Mouse (Mus musculus): ENCODE data around the gene Fntb. TPM values are rescaled to one million over a fixed set of nuclear protein-coding genes. Genes with fewer than 3 reads are reported as not detected.

Gene Fntb
- polyA plus RNA-seq, 1 experiment from 2014 or later = 30.1 TPM

- 92% methylated on average over 10 of the region's 10 CpGs for WGBS
- Histone ChIP-seq H3K4me1 (no peaks in the 10 kb centered on the region), H3K27me3 (no peaks in the 10 kb centered on the region), H3K36me3 (ENCODE audit: poor library complexity, severe bottlenecking) (no peaks in the 10 kb centered on the region), H3K27ac (no peak overlapping the region), H3K9me3 (replicated peaks) (no peaks in the 10 kb centered on the region), H3K4me3 (no peak overlapping the region), H3K4me2 (no peak overlapping the region), H3K9ac (no peak overlapping the region)
- no peak for ATAC-seq
Measured at GRCm38 (mm10) chr12:76803028-76803427, 37.6 kb downstream of the Fntb start.

GRCm38 (mm10) chr12:76803700-76804252 is 38.4 kb downstream of the Fntb start:
- peak; percentile 62; the same call in 1 of the 2 replicates for ATAC-seq
- Histone ChIP-seq H3K9ac (no peak overlapping the region), H3K36me3 (ENCODE audit: poor library complexity, severe bottlenecking) (no peaks in the 10 kb centered on the region), H3K27ac (no peak overlapping the region), H3K4me3 (no peak overlapping the region), H3K27me3 (no peaks in the 10 kb centered on the region), H3K4me1 (no peaks in the 10 kb centered on the region), H3K9me3 (replicated peaks) (no peaks in the 10 kb centered on the region), H3K4me2 (no peak overlapping the region)
- WGBS = 56% methylated on average over 7 of the region's 7 CpGs

- H3K9me3 ChIP-seq (replicated peaks) = no peaks in the 10 kb centered on the region
Measured at GRCm38 (mm10) chr12:76805056-76805811, 39.8 kb downstream of the Fntb start.

GRCm38 (mm10) chr12:76807796-76808195 is 42.4 kb downstream of the Fntb start:
- Histone ChIP-seq H3K9me3 (replicated peaks) (no peaks in the 10 kb centered on the region), H3K27ac (no peak overlapping the region), H3K4me2 (no peak overlapping the region), H3K4me1 (no peaks in the 10 kb centered on the region), H3K36me3 (ENCODE audit: poor library complexity, severe bottlenecking) (no peaks in the 10 kb centered on the region), H3K4me3 (no peak overlapping the region), H3K9ac (no peak overlapping the region), H3K27me3 (no peaks in the 10 kb centered on the region)
- WGBS = 89% methylated on average over 10 of the region's 10 CpGs
- ATAC-seq = no peak

More at GRCm38 (mm10) chr12:76805056-76805811, 39.8 kb downstream of the Fntb start:
- WGBS = 88% methylated on average over 10 of the region's 10 CpGs
- Histone ChIP-seq H3K9ac (no peak overlapping the region), H3K4me3 (no peak overlapping the region), H3K4me1 (no peaks in the 10 kb centered on the region), H3K4me2 (no peak overlapping the region), H3K27ac (no peak overlapping the region), H3K27me3 (no peaks in the 10 kb centered on the region), H3K36me3 (ENCODE audit: poor library complexity, severe bottlenecking) (no peaks in the 10 kb centered on the region)
- ATAC-seq = no peak

GRCm38 (mm10) chr12:76810491-76810890 is 45.1 kb downstream of the Fntb start:
- H3K9me3 ChIP-seq (replicated peaks) = no peaks in the 10 kb centered on the region
- H3K4me3 ChIP-seq = no peak overlapping the region
- H3K27ac ChIP-seq = no peak overlapping the region
- no peaks in the 10 kb centered on the region for H3K4me1 ChIP-seq
- H3K9ac ChIP-seq = no peak overlapping the region
- H3K27me3 ChIP-seq = no peaks in the 10 kb centered on the region
- no peaks in the 10 kb centered on the region for H3K36me3 ChIP-seq (ENCODE audit: poor library complexity, severe bottlenecking)
- no peak for ATAC-seq
- 90% methylated on average over 5 of the region's 5 CpGs for WGBS
- no peak overlapping the region for H3K4me2 ChIP-seq

GRCm38 (mm10) chr12:76811006-76811405 is 45.6 kb downstream of the Fntb start:
- Histone ChIP-seq H3K9ac (no peak overlapping the region), H3K27ac (no peak overlapping the region), H3K4me1 (no peaks in the 10 kb centered on the region), H3K27me3 (no peaks in the 10 kb centered on the region), H3K4me2 (no peak overlapping the region), H3K4me3 (no peak overlapping the region), H3K9me3 (replicated peaks) (no peaks in the 10 kb centered on the region), H3K36me3 (ENCODE audit: poor library complexity, severe bottlenecking) (no peaks in the 10 kb centered on the region)
- no peak for ATAC-seq
- WGBS = 95% methylated on average over 4 of the region's 4 CpGs

GRCm38 (mm10) chr12:76813543-76813942 is 48.2 kb downstream of the Fntb start:
- 85% methylated on average over 10 of the region's 10 CpGs for WGBS
- no peaks in the 10 kb centered on the region for H3K9me3 ChIP-seq (replicated peaks)
- no peak overlapping the region for H3K4me2 ChIP-seq
- H3K27ac ChIP-seq = no peak overlapping the region
- no peak for ATAC-seq
- no peak overlapping the region for H3K9ac ChIP-seq
- no peaks in the 10 kb centered on the region for H3K36me3 ChIP-seq (ENCODE audit: poor library complexity, severe bottlenecking)
- H3K4me1 ChIP-seq = 0 out of 2 replicates have a peak, but pooled peaks cover 3% of the 10 kb centered on the region
- no peaks in the 10 kb centered on the region for H3K27me3 ChIP-seq
- no peak overlapping the region for H3K4me3 ChIP-seq

GRCm38 (mm10) chr12:76814120-76814519 is 48.7 kb downstream of the Fntb start:
- WGBS = 88% methylated on average over 2 of the region's 2 CpGs
- Histone ChIP-seq H3K4me3 (no peak overlapping the region), H3K9ac (no peak overlapping the region), H3K27ac (no peak overlapping the region), H3K36me3 (ENCODE audit: poor library complexity, severe bottlenecking) (no peaks in the 10 kb centered on the region), H3K4me2 (no peak overlapping the region), H3K9me3 (replicated peaks) (no peaks in the 10 kb centered on the region), H3K4me1 (0 out of 2 replicates have a peak, but pooled peaks cover 3% of the 10 kb centered on the region), H3K27me3 (peaks cover 4% of the 10 kb centered on the region; the same call in 1 of the 2 replicates)
- no peak for ATAC-seq

- no peak for ATAC-seq
- Histone ChIP-seq H3K4me2 (no peak overlapping the region), H3K9ac (no peak overlapping the region), H3K27me3 (peaks cover 25% of the 10 kb centered on the region), H3K4me1 (peaks cover 21% of the 10 kb centered on the region; the same call in 1 of the 2 replicates), H3K27ac (no peak overlapping the region), H3K4me3 (no peak overlapping the region), H3K9me3 (replicated peaks) (no peaks in the 10 kb centered on the region), H3K36me3 (ENCODE audit: poor library complexity, severe bottlenecking) (no peaks in the 10 kb centered on the region)
- 50% methylated on average over 4 of the region's 4 CpGs for WGBS
Measured at GRCm38 (mm10) chr12:76816720-76817119, 51.3 kb downstream of the Fntb start.

- WGBS = 59% methylated on average over 4 of the region's 4 CpGs
- Histone ChIP-seq H3K36me3 (ENCODE audit: poor library complexity, severe bottlenecking) (no peaks in the 10 kb centered on the region), H3K4me2 (no peak overlapping the region), H3K27me3 (peaks cover 26% of the 10 kb centered on the region), H3K9me3 (replicated peaks) (no peaks in the 10 kb centered on the region), H3K9ac (no peak overlapping the region), H3K27ac (no peak overlapping the region), H3K4me1 (peaks cover 24% of the 10 kb centered on the region; the same call in 1 of the 2 replicates), H3K4me3 (no peak overlapping the region)
- no peak for ATAC-seq
Measured at GRCm38 (mm10) chr12:76817176-76817575, 51.8 kb downstream of the Fntb start.

- ATAC-seq = no peak
- H3K4me2 ChIP-seq = no peak overlapping the region
- peaks cover 26% of the 10 kb centered on the region for H3K27me3 ChIP-seq
- H3K9me3 ChIP-seq (replicated peaks) = no peaks in the 10 kb centered on the region
- 59% methylated on average over 4 of the region's 4 CpGs for WGBS
- no peaks in the 10 kb centered on the region for H3K36me3 ChIP-seq (ENCODE audit: poor library complexity, severe bottlenecking)
- no peak overlapping the region for H3K9ac ChIP-seq
- H3K27ac ChIP-seq = no peak overlapping the region
- H3K4me3 ChIP-seq = no peak overlapping the region
- H3K4me1 ChIP-seq = peaks cover 28% of the 10 kb centered on the region
Measured at GRCm38 (mm10) chr12:76818120-76818519, 52.7 kb downstream of the Fntb start.

GRCm38 (mm10) chr12:76818908-76819307 is 53.5 kb downstream of the Fntb start:
- H3K9ac ChIP-seq = no peak overlapping the region
- WGBS = 90% methylated on average over 9 of the region's 9 CpGs
- H3K27me3 ChIP-seq = peaks cover 34% of the 10 kb centered on the region
- H3K4me1 ChIP-seq = peaks cover 28% of the 10 kb centered on the region
- no peak overlapping the region for H3K27ac ChIP-seq
- no peak for ATAC-seq
- H3K4me3 ChIP-seq = no peak overlapping the region
- no peaks in the 10 kb centered on the region for H3K9me3 ChIP-seq (replicated peaks)
- H3K36me3 ChIP-seq (ENCODE audit: poor library complexity, severe bottlenecking) = no peaks in the 10 kb centered on the region
- H3K4me2 ChIP-seq = no peak overlapping the region
